Mouse (Mus musculus) bone marrow, adult 2 months (tissue): ENCODE data around the gene Gm815.

Source experiments
- CTCF ChIP-seq: fragments of 200-500 bp; IDR thresholded peaks from 2 replicates; pipeline ENCODE4 v1.5.1; 2011; ENCODE audit warnings: low read length, control low read depth; ENCODE audit not compliant: control insufficient read depth, insufficient read depth
- POLR2A ChIP-seq: fragments of 200-500 bp; IDR thresholded peaks from 2 replicates; pipeline ENCODE4 v1.6.1; 2011; ENCODE audit warnings: low read depth, mild to moderate bottlenecking, control low read depth, low read length, borderline replicate concordance; ENCODE audit not compliant: control insufficient read depth

- TF ChIP-seq CTCF = no peak
- no peak for TF ChIP-seq POLR2A
These were observed 22.0 kb upstream of the Gm815 start for GRCm38 (mm10) chr19:26863662-26864061.
